Mouse (Mus musculus): ENCODE measurements around the gene E2f1.

GRCm38 (mm10) chr2:154613118-154614115 is 43.7 kb upstream of the E2f1 start, which contains the start of the genes Zfp341 and 4930519P11Rik:
- TF ChIP-seq CTCF (IDR thresholded peaks at IDR 0.05; ENCODE audit: extremely low read depth, insufficient read depth, low read length) (peak; percentile 48), POLR2A (IDR thresholded peaks at IDR 0.05; ENCODE audit: extremely low read depth, insufficient read depth, low read length) (peak; percentile 49)

All from cortical plate, adult 2 months (tissue).